Mouse (Mus musculus) retina, embryonic 14.5 days (tissue): ENCODE results near the gene Shbg.

Experiments
- DNase-seq: peaks from one replicate; pipeline ENCODE4 v3.0.0-alpha.2; 2015; ENCODE audit warnings: low spot score

Shbg gene

DNA sequence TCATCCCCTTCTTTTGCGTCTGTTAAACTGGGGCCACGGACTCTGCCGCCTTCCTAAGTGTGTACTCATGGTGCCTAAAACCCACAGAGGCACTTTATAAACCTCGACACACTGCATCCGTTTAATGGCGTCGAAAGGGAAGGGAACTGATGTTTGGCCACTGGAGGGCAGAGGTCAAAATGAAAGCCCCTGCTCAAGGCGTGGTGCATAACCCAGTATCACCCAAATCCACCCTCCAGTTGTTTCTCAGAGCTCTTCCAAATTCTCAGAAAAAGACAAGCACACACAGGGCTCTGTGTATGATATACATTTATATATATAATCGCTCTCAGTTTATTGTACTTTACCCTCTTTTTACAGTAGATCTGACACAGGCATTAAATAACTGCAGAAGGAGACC is 18.3 kb downstream of the Shbg start:
- no peak for DNase-seq

DNA sequence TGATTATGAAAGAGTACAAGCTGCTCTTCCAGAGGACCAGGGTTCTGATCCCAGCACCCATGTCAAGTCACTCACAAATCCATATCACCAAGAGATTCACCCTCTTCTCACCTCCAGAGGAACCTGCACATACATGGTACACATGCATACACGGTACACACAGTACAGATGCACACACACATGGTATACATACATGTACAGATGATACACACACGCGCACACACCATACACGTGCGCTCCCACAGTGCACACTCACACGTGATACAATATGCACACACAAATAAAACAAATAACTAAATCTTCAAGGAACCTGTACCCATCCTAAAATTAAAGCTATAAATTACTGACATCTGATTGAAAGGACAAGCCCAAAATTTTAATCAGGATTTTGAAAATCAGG is 22.9 kb downstream of the Shbg start:
- no peak for DNase-seq

DNA sequence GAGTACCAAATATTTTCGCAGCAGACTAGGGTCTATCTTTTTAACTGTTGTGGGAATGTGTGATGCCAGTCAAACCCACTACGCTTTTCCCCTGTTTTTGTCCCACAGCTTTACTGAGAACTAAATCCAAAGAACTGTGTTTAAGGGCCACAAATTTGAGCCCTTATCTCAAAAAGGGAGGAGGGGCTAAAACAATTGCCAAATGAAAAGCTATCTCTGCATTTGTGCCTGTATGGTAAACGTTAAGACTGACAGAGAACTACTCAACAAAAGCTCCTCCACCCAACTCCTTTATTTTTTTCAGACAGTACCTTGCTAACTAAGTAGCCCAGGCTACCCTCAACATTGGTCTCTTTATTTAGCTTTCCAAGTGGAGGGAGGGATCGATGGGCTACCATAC is 24.9 kb downstream of the Shbg start:
- DNase-seq: no peak

DNA sequence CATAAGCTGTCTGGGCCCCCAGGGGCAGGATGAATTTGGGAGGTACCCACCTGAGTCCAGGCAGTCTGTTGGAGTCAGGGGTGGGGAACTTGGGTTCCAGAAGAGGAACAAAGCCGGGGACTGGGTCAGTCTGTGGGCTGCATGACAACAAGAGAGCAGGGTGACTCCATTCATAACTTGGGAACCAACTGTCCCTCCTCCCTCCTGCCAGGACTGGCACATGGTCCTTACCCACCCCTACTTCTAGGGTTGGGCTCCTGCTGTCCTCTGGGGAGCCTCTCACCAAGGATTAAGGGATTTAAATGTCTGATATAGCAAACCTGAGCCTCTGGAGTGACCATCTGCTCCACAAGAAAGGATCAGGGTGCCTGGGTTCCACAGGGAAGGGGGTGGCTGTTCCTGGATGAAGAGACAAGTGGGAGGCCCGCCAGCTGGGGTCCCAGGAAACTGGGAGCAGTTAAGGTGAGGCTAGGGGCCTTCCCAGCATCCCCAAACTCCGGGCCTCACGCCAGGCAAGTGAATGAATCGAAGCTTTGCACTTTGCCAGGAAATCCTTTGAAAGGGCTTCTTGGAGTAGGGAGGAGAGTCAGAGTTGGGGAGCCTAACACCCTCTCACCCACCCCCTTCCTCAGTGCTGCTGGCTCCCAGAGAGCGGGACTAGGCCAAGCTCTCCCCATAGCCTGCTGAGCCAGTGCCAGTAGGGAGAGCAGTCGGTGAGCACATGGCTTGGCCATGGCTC is 25.6 kb downstream of the Shbg start:
- no peak for DNase-seq

DNA sequence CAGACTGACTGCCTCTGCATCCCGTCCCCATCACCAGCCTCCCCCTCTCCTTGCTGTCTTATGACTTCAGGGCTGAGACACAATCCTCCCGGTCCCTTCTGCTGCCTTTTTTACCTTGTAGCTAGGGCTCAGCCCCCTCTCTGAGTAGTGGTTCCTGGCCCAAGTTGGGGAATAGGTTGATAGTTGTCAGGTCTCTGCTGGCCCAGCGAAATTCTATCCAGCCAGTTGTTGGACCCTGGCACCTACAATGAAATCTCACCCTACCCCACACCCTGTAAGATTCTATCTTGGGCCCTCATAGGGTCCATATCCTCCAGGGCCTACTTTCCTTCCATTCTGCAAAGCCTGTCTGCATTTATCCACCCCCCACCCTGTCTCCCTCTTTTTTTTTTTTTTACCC is 26.3 kb downstream of the Shbg start:
- DNase-seq: no peak

DNA sequence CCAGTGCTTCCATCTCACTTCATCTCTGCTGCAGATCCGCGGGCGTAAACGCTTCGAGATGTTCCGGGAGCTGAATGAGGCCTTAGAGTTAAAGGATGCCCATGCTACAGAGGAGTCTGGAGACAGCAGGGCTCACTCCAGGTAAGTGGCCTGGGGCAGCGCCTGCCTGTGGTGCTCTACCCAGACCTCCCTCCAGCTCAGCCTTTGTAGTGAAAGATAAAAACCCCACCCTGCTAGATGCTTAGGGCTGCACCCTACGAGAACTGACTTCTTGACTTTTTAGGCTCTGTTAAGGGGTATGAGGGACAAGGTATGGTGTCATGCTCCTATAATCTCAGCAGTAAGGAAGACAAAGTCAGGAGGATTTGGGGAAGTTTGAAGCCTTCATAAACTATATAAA is 27.1 kb downstream of the Shbg start:
- DNase-seq: no peak

DNA sequence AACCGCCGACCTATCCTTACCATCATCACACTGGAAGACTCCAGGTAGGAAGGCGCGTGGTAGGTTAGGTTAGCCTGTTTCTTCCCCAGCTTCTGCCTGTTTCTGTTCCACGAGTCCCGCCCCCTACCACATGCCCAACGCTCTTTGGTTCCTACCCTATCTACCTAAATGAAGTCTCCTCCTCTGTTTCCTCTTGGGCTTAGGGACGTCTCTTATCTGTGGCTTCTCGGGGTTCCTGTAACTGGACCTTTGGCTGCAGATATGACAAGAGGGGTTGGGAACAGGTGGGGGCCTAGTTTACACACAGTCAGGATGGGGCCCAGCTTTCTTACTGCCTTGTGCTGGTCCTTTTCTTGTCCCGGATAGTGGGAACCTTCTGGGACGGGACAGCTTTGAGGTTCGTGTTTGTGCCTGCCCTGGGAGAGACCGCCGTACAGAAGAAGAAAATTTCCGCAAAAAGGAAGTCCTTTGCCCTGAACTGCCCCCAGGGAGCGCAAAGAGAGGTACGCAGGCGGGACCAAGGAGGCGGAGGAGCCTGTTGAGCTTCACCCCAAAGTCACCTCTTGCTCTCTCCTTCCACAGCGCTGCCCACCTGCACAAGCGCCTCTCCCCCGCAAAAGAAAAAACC is 28.4 kb downstream of the Shbg start:
- DNase-seq: no peak

DNA sequence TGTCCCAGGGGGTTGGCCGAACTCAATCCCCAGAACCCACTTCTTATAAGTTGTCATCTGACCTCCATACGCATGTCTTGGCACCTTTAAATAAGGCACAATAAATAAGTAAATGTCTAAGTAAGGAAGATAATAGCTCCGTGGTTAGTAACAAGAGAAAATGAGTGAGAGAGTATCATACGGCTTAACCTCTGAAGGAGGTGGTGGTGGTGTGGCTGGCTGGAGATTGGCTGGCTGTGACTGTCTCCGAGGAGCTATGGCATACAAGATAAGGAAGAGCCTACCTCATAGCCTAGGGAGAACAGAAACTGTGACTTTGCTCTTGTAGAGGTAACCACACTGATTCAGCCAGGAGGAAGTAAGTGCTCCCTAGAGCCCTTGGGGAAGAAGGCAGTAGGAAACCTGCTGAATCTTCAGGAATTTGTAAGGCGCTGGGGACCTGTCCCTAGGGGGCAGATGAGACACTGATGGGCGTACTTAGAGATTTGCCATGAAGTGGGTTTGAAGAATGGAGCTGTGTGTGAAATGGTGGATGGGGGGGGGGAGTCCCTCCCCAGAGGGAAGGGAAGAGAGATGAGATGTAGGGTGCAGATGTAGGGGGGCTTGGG is 31.9 kb downstream of the Shbg start:
- DNase-seq: no peak

DNA sequence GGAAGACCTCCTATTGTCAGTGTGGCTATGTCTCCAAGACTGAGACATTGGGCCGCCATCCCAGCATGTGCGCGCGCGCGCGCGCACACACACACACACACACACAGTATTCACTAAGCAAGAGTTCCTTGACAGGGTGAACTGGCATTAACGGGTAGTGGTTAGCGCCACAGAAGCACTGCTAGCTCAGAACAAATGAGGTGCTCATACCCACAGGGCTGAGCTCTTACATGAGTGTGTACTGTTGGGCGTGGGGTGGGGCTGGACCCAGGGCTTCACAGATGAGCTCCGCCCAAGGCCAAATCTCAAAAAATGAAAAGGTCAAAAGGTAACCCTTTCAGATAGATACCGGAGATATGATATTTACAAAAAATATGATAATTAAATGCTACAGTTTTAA is 32.8 kb downstream of the Shbg start:
- no peak for DNase-seq

DNA sequence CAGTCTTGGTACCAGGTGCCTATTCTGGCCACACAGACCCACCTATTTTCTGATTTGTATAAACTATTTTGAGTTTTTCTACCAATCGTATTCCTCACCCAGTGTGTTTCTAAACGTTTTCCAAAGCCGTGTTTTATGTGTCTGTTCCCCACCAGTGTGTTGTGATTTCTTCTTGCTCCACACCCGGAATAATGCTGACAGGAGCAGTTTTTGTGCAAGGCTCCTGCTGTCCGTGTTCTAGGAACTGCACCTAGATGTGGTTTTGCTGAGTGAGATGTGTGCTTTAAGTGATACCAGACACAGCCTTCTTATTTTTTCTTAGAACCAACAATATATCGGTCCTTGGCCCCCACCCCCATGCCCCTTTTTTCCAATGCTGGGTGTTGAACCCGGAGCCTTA is 33.7 kb downstream of the Shbg start:
- no peak for DNase-seq

DNA sequence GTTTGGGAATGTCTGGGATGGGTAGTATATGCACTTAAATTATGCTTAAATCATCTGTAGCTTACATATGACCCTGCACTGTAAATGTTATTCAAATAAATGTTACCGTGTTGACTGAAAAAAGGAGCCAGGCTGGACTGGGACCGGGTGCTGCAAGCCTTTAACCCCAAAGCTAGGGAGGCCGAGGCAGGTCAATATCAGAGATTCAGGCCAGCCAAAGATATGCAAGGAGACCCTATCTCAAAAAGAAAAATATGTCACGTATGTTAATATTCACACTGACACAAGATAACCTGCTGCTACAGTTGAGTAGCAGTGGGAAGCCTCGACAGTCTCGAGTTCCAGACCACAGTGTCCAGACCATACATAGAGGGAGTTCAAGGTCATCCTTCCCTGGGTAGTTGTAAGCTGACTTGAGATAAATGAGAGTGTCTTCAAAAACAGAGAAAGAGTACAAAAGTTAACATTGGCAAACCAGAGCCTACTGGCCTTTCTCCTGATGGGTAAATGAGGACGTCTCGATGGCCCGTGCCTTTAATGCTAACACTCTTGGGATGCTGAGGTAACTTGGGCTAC is 35.4 kb downstream of the Shbg start:
- no peak for DNase-seq

DNA sequence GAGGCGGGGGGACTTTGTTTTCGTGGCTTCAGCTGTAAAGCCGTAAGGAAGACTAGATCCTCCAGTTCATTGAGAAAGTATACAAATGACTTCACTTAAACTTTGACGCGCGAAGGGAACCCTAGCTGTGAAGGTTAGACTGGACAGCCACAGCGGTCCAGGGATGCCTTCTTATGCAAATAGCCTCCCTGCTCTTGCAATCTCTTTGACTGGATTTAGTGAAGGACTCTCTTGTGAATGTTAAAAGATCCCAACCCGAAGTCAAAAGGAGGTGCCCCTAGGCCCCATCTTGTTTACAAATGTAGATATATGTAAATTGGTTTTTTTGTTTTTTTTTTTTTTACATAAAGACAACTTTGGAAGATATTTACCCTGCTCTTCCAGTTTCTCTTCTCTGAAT is 35.9 kb downstream of the Shbg start:
- DNase-seq: no peak

DNA sequence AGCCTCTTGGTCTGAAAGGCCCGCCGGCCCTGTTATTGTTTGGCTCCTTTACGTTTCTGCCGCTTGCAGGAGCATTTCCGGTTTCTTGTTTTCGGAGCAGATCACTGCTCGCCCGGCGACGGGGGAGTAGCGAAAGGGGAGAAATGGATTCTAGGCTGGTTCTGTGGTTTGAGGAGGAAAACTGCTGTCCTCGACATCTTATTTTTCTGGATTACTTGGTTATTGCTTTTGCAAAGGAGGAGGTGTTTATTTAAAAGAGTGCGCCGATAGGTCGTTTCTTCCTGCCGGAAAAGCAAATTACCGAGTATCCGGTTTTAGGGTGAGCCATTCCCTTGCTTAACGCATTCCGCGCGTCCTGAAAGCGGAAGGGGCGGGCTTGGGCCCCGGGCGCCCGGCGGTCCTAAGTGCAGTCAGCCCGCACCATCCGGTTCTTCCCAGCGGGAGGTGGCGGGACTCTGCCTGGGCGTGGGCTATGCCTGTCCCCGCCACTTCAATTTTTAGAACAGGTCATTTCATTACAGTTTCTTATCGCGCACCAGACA is 36.5 kb downstream of the Shbg start:
- DNase-seq: peak; percentile 96

DNA sequence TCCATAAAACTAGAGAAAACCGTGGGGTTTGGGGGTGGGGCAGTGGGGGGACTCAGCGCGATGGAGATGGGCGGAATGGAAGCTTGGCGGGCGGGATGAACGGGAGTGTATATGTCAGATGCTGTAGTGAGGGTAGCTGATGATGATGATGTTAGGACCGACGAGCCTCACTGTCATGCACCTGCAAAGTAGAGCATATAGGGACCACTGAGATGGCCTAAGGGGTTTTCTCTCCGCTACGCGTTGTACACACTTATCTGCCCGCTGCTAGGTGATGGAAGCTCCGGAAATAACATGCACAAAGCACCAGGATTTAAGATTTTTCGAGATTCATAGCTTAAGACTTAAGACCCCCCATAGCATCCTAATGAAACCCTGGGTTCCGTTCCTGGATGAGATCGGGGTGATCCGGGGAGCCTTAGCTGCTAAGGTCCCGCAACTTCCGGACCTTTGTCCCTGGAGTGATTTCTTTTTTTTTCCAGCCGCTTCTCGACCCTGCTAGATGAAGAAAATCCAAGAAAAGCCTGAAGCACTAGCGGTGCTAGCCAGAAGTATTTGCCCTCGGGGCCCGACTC is 37.0 kb downstream of the Shbg start:
- no peak for DNase-seq

DNA sequence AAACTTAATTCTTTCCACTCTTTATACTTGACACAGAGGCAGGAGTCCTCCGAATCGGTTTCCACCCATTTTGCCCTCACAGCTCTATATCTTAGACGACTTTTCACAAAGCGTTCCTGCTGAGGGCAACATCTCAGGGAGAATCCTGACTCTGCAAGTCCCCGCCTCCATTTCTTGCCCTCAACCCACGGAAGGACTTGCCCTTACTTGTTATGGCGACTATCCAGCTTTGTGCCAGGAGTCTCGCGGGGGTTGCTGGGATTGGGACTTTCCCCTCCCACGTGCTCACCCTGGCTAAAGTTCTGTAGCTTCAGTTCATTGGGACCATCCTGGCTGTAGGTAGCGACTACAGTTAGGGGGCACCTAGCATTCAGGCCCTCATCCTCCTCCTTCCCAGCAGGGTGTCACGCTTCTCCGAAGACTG is 37.6 kb downstream of the Shbg start, which contains the start of the genes Wrap53 and Trp53:
Wrap53 (minus strand) TSS at position 165 of the 424 bp plus-strand sequence.
Trp53 (plus strand) TSS at position 269 of the 424 bp plus-strand sequence.
- peak; percentile 94 for DNase-seq

DNA sequence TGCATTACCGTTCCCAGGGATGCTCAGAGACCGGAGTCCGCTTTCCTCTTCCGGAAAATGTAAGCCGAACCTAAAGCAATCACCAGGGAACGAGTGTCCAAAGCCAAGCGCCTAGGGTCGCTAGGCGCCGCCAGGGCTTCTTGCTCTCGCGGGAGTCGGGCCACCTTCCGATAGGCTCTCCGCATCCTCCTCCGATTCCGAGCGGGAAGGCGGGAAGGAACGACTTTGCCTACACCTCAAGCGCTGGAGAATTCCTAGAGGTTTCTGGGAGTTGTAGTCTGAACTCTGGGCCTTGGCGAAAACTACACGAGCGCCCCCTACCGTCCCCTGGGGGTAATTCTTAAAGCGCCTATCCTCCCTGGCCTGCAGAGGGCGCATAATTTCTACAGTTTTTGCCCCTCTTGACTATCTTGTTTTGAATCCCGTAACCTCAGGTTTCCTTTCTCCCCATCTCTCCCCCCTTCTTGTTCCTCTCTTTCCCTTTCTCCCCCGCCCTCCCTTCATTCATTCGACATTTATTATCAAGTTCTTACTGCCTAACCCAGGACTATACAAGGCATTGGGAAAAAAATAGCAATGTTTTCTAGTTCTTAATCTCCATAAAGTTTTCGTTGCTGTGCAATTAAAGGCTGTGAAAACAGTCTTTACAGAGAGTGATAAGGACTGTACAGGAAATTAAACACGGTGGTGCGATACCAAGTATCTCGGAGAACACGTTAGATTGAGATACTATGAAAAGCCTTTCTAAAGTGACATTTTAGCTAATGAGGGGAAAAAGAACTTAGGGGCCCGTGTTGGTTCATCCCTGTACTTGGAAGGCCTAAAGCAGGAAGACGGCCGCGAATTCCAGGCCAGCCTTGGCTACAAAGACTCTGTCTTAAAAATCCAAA is 38.3 kb downstream of the Shbg start:
- peak; percentile 99 for DNase-seq

DNA sequence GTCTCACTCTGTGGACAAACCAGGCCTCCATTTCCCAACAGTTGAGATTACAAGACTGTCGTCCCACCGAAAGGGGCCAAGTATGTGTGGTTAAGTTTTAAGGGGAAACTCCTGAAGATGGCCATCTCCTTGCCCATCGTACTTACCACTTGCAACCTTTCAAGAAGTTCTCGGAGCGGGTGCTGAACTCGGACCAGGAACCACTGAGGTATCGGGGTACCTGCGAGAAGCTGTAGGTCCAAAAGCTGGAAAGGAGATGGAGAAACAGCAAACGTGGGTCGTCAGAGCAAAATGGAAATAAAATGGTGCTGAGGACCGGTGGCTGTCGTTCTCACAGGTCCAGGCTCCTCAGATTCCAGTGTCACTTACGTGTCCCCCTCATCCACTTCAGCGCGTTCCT is 39.4 kb downstream of the Shbg start:
- DNase-seq: no peak

DNA sequence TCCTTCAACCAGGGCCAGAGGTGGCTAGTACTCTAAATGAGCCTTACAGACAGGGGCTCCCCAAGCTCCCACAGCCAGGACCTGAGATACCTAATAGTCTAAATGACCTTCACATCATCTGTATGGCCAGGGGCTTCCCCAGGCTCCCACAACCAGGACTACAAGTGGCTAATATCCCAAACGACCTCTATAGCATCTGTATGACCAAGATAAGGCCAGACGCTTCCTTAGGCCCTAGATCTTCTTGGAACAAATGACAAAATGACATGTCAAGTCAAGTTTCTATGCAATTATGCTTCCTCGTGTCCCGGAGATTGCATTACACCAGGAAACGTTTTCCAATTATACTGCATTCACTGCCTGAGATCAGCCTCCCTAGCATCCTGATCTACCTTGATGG is 41.4 kb downstream of the Shbg start:
- no peak for DNase-seq

DNA sequence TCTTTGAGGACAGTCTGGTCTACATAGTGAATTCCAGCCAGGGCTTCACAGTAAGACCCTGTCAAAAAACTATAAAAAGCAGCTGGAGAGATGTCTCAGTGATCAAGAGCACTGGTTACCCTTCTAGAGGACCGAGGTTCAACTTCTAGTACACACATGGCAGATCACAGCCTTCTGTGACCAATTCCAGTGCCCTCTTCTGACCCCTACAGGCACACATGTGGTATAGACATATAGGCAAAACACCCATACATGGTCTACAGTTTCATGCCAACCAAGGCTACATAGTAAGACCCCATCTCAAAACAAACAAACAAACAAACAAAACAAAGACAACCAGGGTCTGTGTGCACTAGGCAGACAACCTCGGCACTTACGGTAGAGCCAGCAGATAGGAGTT is 42.5 kb downstream of the Shbg start:
- peak; percentile 71 for DNase-seq

DNA sequence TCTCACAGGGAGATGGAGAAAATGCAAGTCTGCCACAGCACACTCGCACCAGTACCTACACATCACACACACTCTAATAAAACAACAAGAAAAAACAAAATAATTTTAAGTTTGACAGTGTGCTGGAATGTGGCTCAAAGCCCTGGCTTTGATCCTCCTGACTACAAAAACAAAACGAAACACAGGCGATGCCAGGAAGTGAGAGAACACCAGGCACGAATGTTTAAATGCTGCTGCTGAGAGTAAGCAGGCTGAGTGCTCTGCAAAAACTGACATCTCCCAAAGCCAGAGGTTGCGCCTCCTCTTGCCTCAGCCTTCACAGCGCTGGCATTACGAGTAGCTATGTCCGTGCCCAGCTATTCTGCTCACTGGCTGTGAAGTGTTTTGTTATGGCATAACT is 52.6 kb downstream of the Shbg start:
- DNase-seq: no peak
